Mouse (Mus musculus): ENCODE measurements around the gene 1700024P04Rik.

- TF ChIP-seq POLR2A (IDR thresholded peaks at IDR 0.05; ENCODE audit: low read depth, low read length) = no peak
- no peak for TF ChIP-seq CTCF (conservative IDR thresholded peaks at IDR 0.05; ENCODE audit: insufficient read depth, insufficient read length, low read depth, low read length)
Observed at GRCm38 (mm10) chr13:98958177-98958576, 26.2 kb downstream of the 1700024P04Rik start.

Data from kidney, adult 2 months (tissue).